In genomic region chr2:144265916-144266683, GRCm38 (mm10) we compare ENCODE assay signal across 9 mouse cellular contexts. TPM values are rescaled to one million over a fixed set of nuclear protein-coding genes. Genes with fewer than 3 reads are reported as not detected.
DNase-seq lines count a peak whose midpoint lies in the region; ATAC-seq and TF ChIP-seq lines count a peak whose summit lies in the region.
"Had no signal": no experiment of that assay in that cellular context is flagged by ENCODE, and none has a peak within 500 bp of the region (broad histone marks: within the 10 kb centered on the region; RNA-seq: fewer than 3 reads in every experiment).

No protein-coding gene starts in this region.

- H3K9me3 ChIP-seq in kidney, embryonic 15.5 days (replicated peaks) = no peaks in the 10 kb centered on the region
- no peaks in the 10 kb centered on the region for H3K9me3 ChIP-seq in E14TG2a.4 (ENCODE audit: low read length)
- H3K9me3 ChIP-seq in embryonic facial prominence, embryonic 13.5 days = no peaks in the 10 kb centered on the region
- H3K9me3 ChIP-seq in liver, embryonic 15.5 days (replicated peaks) = no peaks in the 10 kb centered on the region
- H3K9me3 ChIP-seq in hindbrain, embryonic 13.5 days = no peaks in the 10 kb centered on the region

- peaks cover 42% of the 10 kb centered on the region for H3K4me1 ChIP-seq in kidney, embryonic 15.5 days
- peaks cover 73% of the 10 kb centered on the region for H3K4me1 ChIP-seq in E14TG2a.4 (replicated peaks; ENCODE audit: low read depth, low read length)
- peaks cover 34% of the 10 kb centered on the region for H3K4me1 ChIP-seq in embryonic facial prominence, embryonic 13.5 days
- peaks cover 71% of the 10 kb centered on the region for H3K4me1 ChIP-seq in liver, embryonic 15.5 days (replicated peaks)
- peaks cover 41% of the 10 kb centered on the region for H3K4me1 ChIP-seq in hindbrain, embryonic 13.5 days (replicated peaks)

- peaks cover 18% of the 10 kb centered on the region for H3K36me3 ChIP-seq in kidney, embryonic 15.5 days
- H3K36me3 ChIP-seq in E14TG2a.4 (ENCODE audit: insufficient read depth, low read length) = peaks cover 83% of the 10 kb centered on the region
- peaks cover 27% of the 10 kb centered on the region for H3K36me3 ChIP-seq in embryonic facial prominence, embryonic 13.5 days
- H3K36me3 ChIP-seq in liver, embryonic 15.5 days (replicated peaks) = peaks cover 55% of the 10 kb centered on the region
- H3K36me3 ChIP-seq in hindbrain, embryonic 13.5 days = 0 out of 2 replicates have a peak, but pooled peaks cover 5% of the 10 kb centered on the region

- 0 out of 2 replicates have a peak overlapping the region, but pooled peaks have one; percentile 6 for H3K4me3 ChIP-seq in kidney, embryonic 15.5 days (replicated peaks)
- H3K4me3 ChIP-seq in E14TG2a.4 (replicated peaks; ENCODE audit: low read length) = peak overlapping the region; percentile 98
- H3K4me3 ChIP-seq in embryonic facial prominence, embryonic 13.5 days = no peak overlapping the region
- H3K4me3 ChIP-seq in liver, embryonic 15.5 days (replicated peaks) = no peak overlapping the region
- H3K4me3 ChIP-seq in hindbrain, embryonic 13.5 days = no peak overlapping the region

- 47% methylated on average over 4 of the region's 4 CpGs for WGBS in kidney, embryonic 15.5 days
- WGBS in embryonic facial prominence, embryonic 13.5 days = 42% methylated on average over 4 of the region's 4 CpGs
- WGBS in liver, embryonic 15.5 days (ENCODE audit: insufficient replicate concordance) = 27% methylated on average over 4 of the region's 4 CpGs
- 48% methylated on average over 4 of the region's 4 CpGs for WGBS in hindbrain, embryonic 13.5 days

- DNase-seq in kidney, postnatal 14 days = no peak
- no peak for DNase-seq in adrenal gland, adult 18-20 months (ENCODE audit: low spot score in 2 of 2)
- no peak for DNase-seq in testis, postnatal 14 days (ENCODE audit: low spot score)

- no peak for TF ChIP-seq CTCF in E14TG2a.4 (conservative IDR thresholded peaks at IDR 0.05; ENCODE audit: low read length)

- peak overlapping the region; percentile 68 for H3K4me2 ChIP-seq in kidney, embryonic 15.5 days
- 0 out of 2 replicates have a peak overlapping the region, but pooled peaks have one; percentile 14 for H3K4me2 ChIP-seq in embryonic facial prominence, embryonic 13.5 days
- H3K4me2 ChIP-seq in liver, embryonic 15.5 days = peak overlapping the region; percentile 78
- H3K4me2 ChIP-seq in hindbrain, embryonic 13.5 days = no peak overlapping the region

- ATAC-seq in kidney, embryonic 15.5 days (replicated peaks; ENCODE audit: low FRiP score) = no peak
- no peak for ATAC-seq in embryonic facial prominence, embryonic 13.5 days (ENCODE audit: insufficient number of reproducible peaks, insufficient read depth, low FRiP score, low TSS enrichment, low read depth)
- no peak for ATAC-seq in liver, embryonic 15.5 days (ENCODE audit: insufficient read depth)
- no peak for ATAC-seq in hindbrain, embryonic 13.5 days (ENCODE audit: low FRiP score)
- ATAC-seq: Patski had no signal

- H3K9ac ChIP-seq in kidney, embryonic 15.5 days = no peak overlapping the region
- no peak overlapping the region for H3K9ac ChIP-seq in embryonic facial prominence, embryonic 13.5 days
- no peak overlapping the region for H3K9ac ChIP-seq in liver, embryonic 15.5 days
- H3K9ac ChIP-seq in hindbrain, embryonic 13.5 days = no peak overlapping the region

- H3K27ac ChIP-seq in kidney, embryonic 15.5 days = no peak overlapping the region
- no peak overlapping the region for H3K27ac ChIP-seq in embryonic facial prominence, embryonic 13.5 days
- peak overlapping the region; percentile 61; the same call in 1 of the 2 replicates for H3K27ac ChIP-seq in liver, embryonic 15.5 days (replicated peaks)
- H3K27ac ChIP-seq in hindbrain, embryonic 13.5 days = no peak overlapping the region

- H3K27me3 ChIP-seq in kidney, embryonic 15.5 days = no peaks in the 10 kb centered on the region
- H3K27me3 ChIP-seq in E14TG2a.4 (ENCODE audit: insufficient read depth, low read length) = no peaks in the 10 kb centered on the region
- no peaks in the 10 kb centered on the region for H3K27me3 ChIP-seq in embryonic facial prominence, embryonic 13.5 days
- H3K27me3 ChIP-seq in liver, embryonic 15.5 days = no peaks in the 10 kb centered on the region
- H3K27me3 ChIP-seq in hindbrain, embryonic 13.5 days = no peaks in the 10 kb centered on the region
- H3K27me3 ChIP-seq: Patski had no signal

RNA-seq across cellular contexts. Expression of gene Mgme1, which starts 4.4 kb away (rescaled TPM):
- 24.2 and 25.3 TPM in 2 replicates for polyA plus RNA-seq in kidney, embryonic 15.5 days (2015; fragmentation: Nextera tagmentation; extraction: Ambion mirVana)
- 17.5 and 19.2 TPM in 2 replicates for polyA plus RNA-seq in embryonic facial prominence, embryonic 13.5 days (2015; fragmentation: Nextera tagmentation; extraction: Ambion mirVana)
- polyA plus RNA-seq in liver, embryonic 15.5 days (2015; fragmentation: Nextera tagmentation; extraction: Ambion mirVana) = 9.8 and 10.5 TPM in 2 replicates
- 10 to 100 TPM; 23.2 to 23.7 TPM for total RNA-seq in adrenal gland, adult 18-20 months (2021)
- 11.1 and 12.1 TPM in 2 replicates for polyA plus RNA-seq in hindbrain, embryonic 13.5 days (2015; fragmentation: Nextera tagmentation; extraction: Ambion mirVana)

RNA-seq across cellular contexts. Expression of gene Snx5, which starts 4.6 kb away (rescaled TPM):
- polyA plus RNA-seq in kidney, embryonic 15.5 days (2015; fragmentation: Nextera tagmentation; extraction: Ambion mirVana) = 125 and 129 TPM in 2 replicates
- 124 TPM in 2 replicates for polyA plus RNA-seq in embryonic facial prominence, embryonic 13.5 days (2015; fragmentation: Nextera tagmentation; extraction: Ambion mirVana)
- 55.7 and 59.4 TPM in 2 replicates for polyA plus RNA-seq in liver, embryonic 15.5 days (2015; fragmentation: Nextera tagmentation; extraction: Ambion mirVana)
- total RNA-seq in adrenal gland, adult 18-20 months (2021) = 10 to 100 TPM; 82.1 to 86.4 TPM
- 72.8 and 74.9 TPM in 2 replicates for polyA plus RNA-seq in hindbrain, embryonic 13.5 days (2015; fragmentation: Nextera tagmentation; extraction: Ambion mirVana)

Comparison
In these comparisons a context has a peak if more than half of its experiments do, and no peak if none do; other contexts are left out.
1. H3K4me3 ChIP-seq: peak in kidney, embryonic 15.5 days (single experiment) and E14TG2a.4 (single experiment); none in embryonic facial prominence, embryonic 13.5 days (single experiment), liver, embryonic 15.5 days (single experiment) and hindbrain, embryonic 13.5 days (single experiment).